Mouse (Mus musculus): ENCODE results near the gene Gm28729.

- TF ChIP-seq MYOG (IDR thresholded peaks at IDR 0.05; ENCODE audit: control insufficient read depth in 1 of 3, insufficient read depth in 1 of 3, insufficient read length in 2 of 3, low read depth in 2 of 3): peak in 2 of 3 experiments; percentile 32 to 64
- TF ChIP-seq POLR2A (IDR thresholded peaks at IDR 0.05; ENCODE audit: insufficient read length, low read depth): no peak
- no peak for TF ChIP-seq USF1 (IDR thresholded peaks at IDR 0.05; ENCODE audit: low read depth)
- no peak for TF ChIP-seq POLR2AphosphoS2 (IDR thresholded peaks at IDR 0.05; ENCODE audit: insufficient read length, low read depth)
These were observed 86.7 kb downstream of the Gm28729 start for GRCm38 (mm10) chr9:96438334-96438871.

Measured in myocyte (in vitro differentiated cells).